Mouse (Mus musculus): ENCODE measurements around the gene Mcts1. TPM values are rescaled to one million over a fixed set of nuclear protein-coding genes. Genes with fewer than 3 reads are reported as not detected.
A peak's percentile ranks its signal among the peaks of the same experiment; 100 is the strongest.

The Mcts1 gene
- 143 and 168 TPM in 2 replicates for polyA plus RNA-seq (2015; fragmentation: Nextera tagmentation; extraction: Ambion mirVana)

- no peaks in the 10 kb centered on the region for H3K9me3 ChIP-seq
- peak within 1 kb of the TSS; percentile 53 for H3K4me2 ChIP-seq
- 24% methylated on average over 26 of the region's 26 CpGs for WGBS
- H3K27me3 ChIP-seq (replicated peaks), result no peaks in the 10 kb centered on the region
- H3K36me3 ChIP-seq (replicated peaks), result no peaks in the 10 kb centered on the region
- peak; percentile 94 for ATAC-seq (replicated peaks)
- H3K4me3 ChIP-seq, result peak within 1 kb of the TSS; percentile 48
- peak within 1 kb of the TSS; percentile 86 for H3K27ac ChIP-seq
- H3K9ac ChIP-seq, result peak within 1 kb of the TSS; percentile 54
- no peaks in the 10 kb centered on the region for H3K4me1 ChIP-seq
These were observed at the start of gene Mcts1 for GRCm38 (mm10) chrX:38600177-38600994. Mcts1 (plus strand) TSS chrX:38600578.

- no peak overlapping the region for H3K4me2 ChIP-seq
- H3K4me3 ChIP-seq, result no peak overlapping the region
- no peaks in the 10 kb centered on the region for H3K36me3 ChIP-seq (replicated peaks)
- no peaks in the 10 kb centered on the region for H3K9me3 ChIP-seq
- ATAC-seq (replicated peaks), result no peak
- no peak overlapping the region for H3K9ac ChIP-seq
- H3K4me1 ChIP-seq, result no peaks in the 10 kb centered on the region
- H3K27ac ChIP-seq, result no peak overlapping the region
- no peaks in the 10 kb centered on the region for H3K27me3 ChIP-seq (replicated peaks)
These were observed 47.1 kb upstream of the Mcts1 start for GRCm38 (mm10) chrX:38553255-38553654.

GRCm38 (mm10) chrX:38563941-38564541, 36.3 kb upstream of the Mcts1 start:
- H3K9ac ChIP-seq, result peak overlapping the region; percentile 57
- peak; percentile 37 for ATAC-seq (replicated peaks)
- H3K4me1 ChIP-seq, result peaks cover 5% of the 10 kb centered on the region; the same call in 1 of the 2 replicates
- H3K4me2 ChIP-seq, result peak overlapping the region; percentile 64
- H3K9me3 ChIP-seq, result no peaks in the 10 kb centered on the region
- H3K27me3 ChIP-seq (replicated peaks), result no peaks in the 10 kb centered on the region
- H3K27ac ChIP-seq, result peak overlapping the region; percentile 95
- no peaks in the 10 kb centered on the region for H3K36me3 ChIP-seq (replicated peaks)
- WGBS, result 26% methylated on average over 14 of the region's 19 CpGs
- H3K4me3 ChIP-seq, result peak overlapping the region; percentile 59

GRCm38 (mm10) chrX:38564542-38565175, 35.7 kb upstream of the Mcts1 start:
- Histone ChIP-seq H3K27ac (peak overlapping the region; percentile 95), H3K36me3 (replicated peaks) (no peaks in the 10 kb centered on the region), H3K27me3 (replicated peaks) (no peaks in the 10 kb centered on the region), H3K9me3 (no peaks in the 10 kb centered on the region), H3K4me2 (peak overlapping the region; percentile 64), H3K4me3 (peak overlapping the region; percentile 59), H3K4me1 (peaks cover 5% of the 10 kb centered on the region; the same call in 1 of the 2 replicates), H3K9ac (peak overlapping the region; percentile 57)
- peak; percentile 97 for ATAC-seq (replicated peaks)
- WGBS, result 16% methylated on average over 48 of the region's 52 CpGs

- Histone ChIP-seq H3K27ac (peak overlapping the region; percentile 95; the same call in 1 of the 2 replicates), H3K4me3 (peak overlapping the region; percentile 59), H3K9ac (no peak overlapping the region), H3K27me3 (replicated peaks) (no peaks in the 10 kb centered on the region), H3K9me3 (no peaks in the 10 kb centered on the region), H3K4me1 (peaks cover 5% of the 10 kb centered on the region; the same call in 1 of the 2 replicates), H3K4me2 (peak overlapping the region; percentile 50), H3K36me3 (replicated peaks) (no peaks in the 10 kb centered on the region)
- 23% methylated on average over 7 of the region's 8 CpGs for WGBS
- ATAC-seq (replicated peaks), result no peak
These were observed 35.2 kb upstream of the Mcts1 start for GRCm38 (mm10) chrX:38565176-38565542.

- Histone ChIP-seq H3K4me2 (no peak overlapping the region), H3K36me3 (replicated peaks) (no peaks in the 10 kb centered on the region), H3K9me3 (no peaks in the 10 kb centered on the region), H3K27me3 (replicated peaks) (no peaks in the 10 kb centered on the region), H3K27ac (no peak overlapping the region), H3K9ac (no peak overlapping the region), H3K4me3 (no peak overlapping the region), H3K4me1 (peaks cover 5% of the 10 kb centered on the region; the same call in 1 of the 2 replicates)
- ATAC-seq (replicated peaks), result no peak
- 71% methylated on average over 6 of the region's 6 CpGs for WGBS
These were observed 33.7 kb upstream of the Mcts1 start for GRCm38 (mm10) chrX:38566521-38567205.

GRCm38 (mm10) chrX:38576078-38576477, 24.3 kb upstream of the Mcts1 start, which contains the start of gene Cul4b:
Cul4b (minus strand) TSS chrX:38576196.
- Histone ChIP-seq H3K27me3 (replicated peaks) (no peaks in the 10 kb centered on the region), H3K9ac (no peak within 1 kb of the TSS), H3K9me3 (no peaks in the 10 kb centered on the region), H3K4me3 (no peak within 1 kb of the TSS), H3K36me3 (replicated peaks) (no peaks in the 10 kb centered on the region), H3K27ac (no peak within 1 kb of the TSS), H3K4me2 (no peak within 1 kb of the TSS), H3K4me1 (no peaks in the 10 kb centered on the region)
- ATAC-seq (replicated peaks), result no peak
- WGBS, result 88% methylated on average over 15 of the region's 15 CpGs

- H3K4me2 ChIP-seq, result no peak overlapping the region
- H3K27me3 ChIP-seq (replicated peaks), result no peaks in the 10 kb centered on the region
- H3K9ac ChIP-seq, result no peak overlapping the region
- 93% methylated on average over 1 of the region's 1 CpGs for WGBS
- H3K4me1 ChIP-seq, result no peaks in the 10 kb centered on the region
- ATAC-seq (replicated peaks), result no peak
- H3K36me3 ChIP-seq (replicated peaks), result no peaks in the 10 kb centered on the region
- no peak overlapping the region for H3K4me3 ChIP-seq
- no peaks in the 10 kb centered on the region for H3K9me3 ChIP-seq
- H3K27ac ChIP-seq, result no peak overlapping the region
These were observed 19.2 kb upstream of the Mcts1 start for GRCm38 (mm10) chrX:38581140-38581539.

- Histone ChIP-seq H3K4me2 (no peak overlapping the region), H3K27me3 (replicated peaks) (no peaks in the 10 kb centered on the region)
These were observed 17.1 kb upstream of the Mcts1 start for GRCm38 (mm10) chrX:38583261-38583660.

GRCm38 (mm10) chrX:38589827-38590226, 10.6 kb upstream of the Mcts1 start:
- H3K4me2 ChIP-seq, result no peak overlapping the region
- no peaks in the 10 kb centered on the region for H3K36me3 ChIP-seq (replicated peaks)
- no peak for ATAC-seq (replicated peaks)
- H3K9me3 ChIP-seq, result no peaks in the 10 kb centered on the region
- H3K27ac ChIP-seq, result no peak overlapping the region
- no peak overlapping the region for H3K4me3 ChIP-seq
- no peaks in the 10 kb centered on the region for H3K4me1 ChIP-seq
- H3K27me3 ChIP-seq (replicated peaks), result no peaks in the 10 kb centered on the region
- no peak overlapping the region for H3K9ac ChIP-seq
- WGBS, result 52% methylated on average over 4 of the region's 4 CpGs

More at GRCm38 (mm10) chrX:38583261-38583660, 17.1 kb upstream of the Mcts1 start:
- no peak overlapping the region for H3K4me3 ChIP-seq
- no peaks in the 10 kb centered on the region for H3K36me3 ChIP-seq (replicated peaks)
- no peaks in the 10 kb centered on the region for H3K4me1 ChIP-seq
- H3K9ac ChIP-seq, result no peak overlapping the region
- H3K9me3 ChIP-seq, result no peaks in the 10 kb centered on the region
- no peak for ATAC-seq (replicated peaks)
- H3K27ac ChIP-seq, result no peak overlapping the region

- H3K9ac ChIP-seq, result no peak overlapping the region
These were observed 8.6 kb upstream of the Mcts1 start for GRCm38 (mm10) chrX:38591749-38592148.

More at GRCm38 (mm10) chrX:38591749-38592148, 8.6 kb upstream of the Mcts1 start:
- WGBS, result 84% methylated on average over 3 of the region's 3 CpGs
- H3K4me3 ChIP-seq, result no peak overlapping the region
- ATAC-seq (replicated peaks), result no peak
- no peaks in the 10 kb centered on the region for H3K27me3 ChIP-seq (replicated peaks)
- no peaks in the 10 kb centered on the region for H3K36me3 ChIP-seq (replicated peaks)
- H3K4me1 ChIP-seq, result no peaks in the 10 kb centered on the region
- no peak overlapping the region for H3K27ac ChIP-seq
- no peak overlapping the region for H3K4me2 ChIP-seq
- H3K9me3 ChIP-seq, result no peaks in the 10 kb centered on the region

All from midbrain, embryonic 15.5 days (tissue).